Mouse (Mus musculus) lung, postnatal 36 days (tissue): ENCODE data around the gene Stpg2.
"Not testable (repeated sequence)": the region's sequence is repeated elsewhere in the genome, so short reads cannot be mapped to it uniquely, and the experiment has no call there.

Experiments used
- DNase-seq: peaks from one replicate; pipeline ENCODE4 v3.0.0; 2022; ENCODE audit warnings: mixed read lengths

The Stpg2 gene

GRCm38 (mm10) chr3:139495939-139496338 lies 290.4 kb downstream of the Stpg2 start:
- no peak for DNase-seq

GRCm38 (mm10) chr3:139502216-139502615 lies 296.7 kb downstream of the Stpg2 start:
- no peak for DNase-seq

GRCm38 (mm10) chr3:139509275-139509985 lies 303.9 kb downstream of the Stpg2 start:
- no peak for DNase-seq

- DNase-seq: no peak
Measured at GRCm38 (mm10) chr3:139578496-139578895, 373.0 kb downstream of the Stpg2 start.

- DNase-seq: no peak
Measured at GRCm38 (mm10) chr3:139581298-139581697, 375.8 kb downstream of the Stpg2 start.

GRCm38 (mm10) chr3:139599508-139599907 lies 394.0 kb downstream of the Stpg2 start:
- DNase-seq: no peak

- DNase-seq: not testable (repeated sequence)
Measured at GRCm38 (mm10) chr3:139608267-139608666, 402.8 kb downstream of the Stpg2 start.

- no peak for DNase-seq
Measured at GRCm38 (mm10) chr3:139614641-139615040, 409.1 kb downstream of the Stpg2 start.

- DNase-seq: no peak
Measured at GRCm38 (mm10) chr3:139615791-139616190, 410.3 kb downstream of the Stpg2 start.

- DNase-seq: no peak
Measured at GRCm38 (mm10) chr3:139637887-139638286, 432.4 kb downstream of the Stpg2 start.

- DNase-seq: no peak
Measured at GRCm38 (mm10) chr3:139651505-139651904, 446.0 kb downstream of the Stpg2 start.

- DNase-seq: no peak
Measured at GRCm38 (mm10) chr3:139659416-139659815, 453.9 kb downstream of the Stpg2 start.

- DNase-seq: no peak
Measured at GRCm38 (mm10) chr3:139662241-139662640, 456.7 kb downstream of the Stpg2 start.

GRCm38 (mm10) chr3:139663712-139664245 lies 458.3 kb downstream of the Stpg2 start:
- no peak for DNase-seq

- DNase-seq: no peak
Measured at GRCm38 (mm10) chr3:139665047-139665446, 459.6 kb downstream of the Stpg2 start.

GRCm38 (mm10) chr3:139676192-139676591 lies 470.7 kb downstream of the Stpg2 start:
- no peak for DNase-seq

GRCm38 (mm10) chr3:139676723-139677122 lies 471.2 kb downstream of the Stpg2 start:
- no peak for DNase-seq

GRCm38 (mm10) chr3:139704238-139704637 lies 498.7 kb downstream of the Stpg2 start:
- DNase-seq: not testable (repeated sequence)

GRCm38 (mm10) chr3:139707396-139707795 lies 501.9 kb downstream of the Stpg2 start:
- DNase-seq: not testable (repeated sequence)

GRCm38 (mm10) chr3:139709794-139710193 lies 504.3 kb downstream of the Stpg2 start:
- no peak for DNase-seq

GRCm38 (mm10) chr3:139728751-139729150 lies 523.3 kb downstream of the Stpg2 start:
- DNase-seq: no peak

GRCm38 (mm10) chr3:139729248-139729647 lies 523.8 kb downstream of the Stpg2 start:
- DNase-seq: no peak

GRCm38 (mm10) chr3:139733156-139733555 lies 527.7 kb downstream of the Stpg2 start:
- no peak for DNase-seq

- DNase-seq: no peak
Measured at GRCm38 (mm10) chr3:139739388-139739787, 533.9 kb downstream of the Stpg2 start.
